Mouse (Mus musculus) T-helper 1 cell (primary cell): ENCODE measurements around the gene Ptpra.

Source experiments
- in situ Hi-C: fragments of 300-600 bp; cut with MboI, MseI; formaldehyde crosslinking; loops from one replicate; pipeline ENCODE4 v1.15.1; 2025; ENCODE audit warnings: high pct_unique_total_duplicates

Gene Ptpra

DNA sequence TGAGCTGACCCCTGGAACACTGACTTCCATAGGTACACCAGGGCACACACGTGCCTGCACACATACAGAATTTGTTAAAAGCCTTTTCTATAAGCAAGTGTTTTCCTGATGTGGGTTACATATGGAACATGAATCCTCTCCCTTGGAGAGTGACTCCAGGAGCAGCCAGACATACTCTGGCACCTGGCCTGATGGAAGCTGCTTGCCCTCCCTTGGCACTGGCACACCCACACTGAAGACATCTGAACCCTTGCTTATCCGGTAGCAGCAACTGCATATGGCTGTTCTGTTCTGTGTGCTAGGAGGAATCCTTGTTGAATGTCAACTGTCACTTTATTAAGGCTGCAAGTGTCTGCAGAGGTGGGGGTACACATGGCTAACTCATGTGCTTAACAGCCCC is 140.9 kb downstream of the Ptpra start:
- in situ Hi-C loops: no loop called here

DNA sequence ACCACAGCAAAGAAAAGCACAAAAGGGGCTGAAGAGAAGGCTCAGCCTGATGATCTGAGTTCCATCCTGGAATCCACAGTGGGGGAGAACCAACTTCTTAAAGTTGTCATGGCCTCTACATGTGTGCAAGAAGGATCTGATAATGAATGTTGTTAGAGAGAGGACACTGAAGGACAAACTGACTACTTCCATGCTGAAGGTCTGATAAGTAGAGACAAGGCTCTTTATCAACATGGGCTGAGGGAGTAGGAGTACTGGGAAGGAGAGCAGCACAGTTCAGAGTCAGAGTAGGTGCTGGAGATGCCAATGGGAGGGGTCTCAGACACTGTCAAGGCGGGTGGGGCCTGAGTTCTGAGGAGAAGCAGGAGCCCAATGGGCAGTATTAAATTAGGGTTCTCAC is 145.5 kb downstream of the Ptpra start:
- in situ Hi-C loops: no loop called here

DNA sequence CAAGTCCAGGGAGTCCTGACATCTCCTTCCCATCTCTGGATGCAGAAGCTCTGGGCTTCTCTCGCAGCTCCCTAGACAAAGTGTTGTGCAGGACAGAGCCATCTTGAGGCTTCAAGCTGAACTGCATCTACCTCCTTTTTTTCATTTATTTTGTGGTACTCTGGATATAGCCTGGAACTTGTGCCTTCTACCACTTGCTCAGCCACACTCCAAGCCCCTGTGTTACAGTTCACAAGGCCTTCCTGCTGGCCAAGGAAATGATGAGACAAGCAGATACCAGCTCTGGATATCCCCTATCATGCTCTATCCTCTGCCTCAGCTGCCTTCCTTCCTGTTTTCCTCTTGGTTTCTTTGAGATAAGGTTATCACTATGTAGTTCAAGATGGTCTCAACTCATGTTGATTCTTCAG is 147.5 kb downstream of the Ptpra start:
- in situ Hi-C loops: no loop called here

DNA sequence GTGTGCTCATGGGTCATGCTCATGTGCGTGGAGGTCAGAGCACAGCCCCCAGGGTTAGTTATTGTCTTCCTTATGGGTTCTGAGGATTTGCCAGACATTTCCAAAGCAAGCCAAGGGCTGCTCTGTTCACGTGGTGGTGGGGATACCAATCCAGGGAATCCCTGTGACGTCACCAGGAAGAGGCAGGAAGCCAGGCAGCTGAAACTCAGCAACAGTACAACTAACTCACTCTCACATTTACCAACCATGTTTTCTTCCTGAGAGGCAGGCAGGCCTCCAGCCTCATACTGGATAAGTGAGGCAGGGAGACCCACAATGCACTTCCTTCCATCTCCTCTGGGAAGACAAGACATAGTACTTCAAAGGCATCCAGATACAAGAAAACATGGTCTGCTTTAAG is 148.3 kb downstream of the Ptpra start:
- in situ Hi-C loops: no loop called here

DNA sequence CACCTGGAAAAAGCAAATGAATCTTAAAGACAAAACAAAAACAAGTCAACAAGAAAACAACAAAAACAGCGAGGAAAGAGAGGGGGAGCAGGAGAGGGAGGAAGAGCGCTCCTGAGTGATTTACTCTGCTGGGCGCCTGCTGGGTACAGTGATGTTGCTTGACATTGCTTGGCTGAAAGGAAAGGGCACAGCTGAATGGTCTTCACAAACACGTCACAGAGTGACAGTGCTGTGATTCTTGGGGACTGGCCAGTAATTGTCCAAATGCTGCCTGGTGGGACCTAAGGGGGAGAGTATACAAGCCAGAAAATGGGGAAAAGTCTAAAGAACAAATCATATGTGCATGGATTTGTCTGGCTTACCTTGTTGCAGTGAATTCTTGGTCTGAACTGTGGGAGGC is 152.1 kb downstream of the Ptpra start:
- in situ Hi-C loops: loop anchor here (10.0 kb wide), 1 partner anchor 707 kb away; no protein-coding TSS in a partner anchor
